Mouse (Mus musculus) spleen, postnatal 36 days (tissue): ENCODE data around the gene Zap70.

ENCODE experiments used
- DNase-seq, 2 experiments: peaks; one replicate each; pipeline ENCODE4 v3.0.0; 2022; ENCODE audit warnings: low spot score in 2 of 2, mixed read lengths in 1 of 2

Gene Zap70

GRCm38 (mm10) chr1:36830913-36831866, 69.6 kb downstream of the Zap70 start:
- no peak for DNase-seq
